Mouse (Mus musculus): ENCODE measurements around the gene Fras1.

- TF ChIP-seq MAX (IDR thresholded peaks at IDR 0.05; ENCODE audit: low read length) (no peak), USF2 (conservative IDR thresholded peaks at IDR 0.05; ENCODE audit: low read depth, low read length) (no peak), EP300 (IDR thresholded peaks at IDR 0.05; ENCODE audit: low read length) (no peak), USF1 (IDR thresholded peaks at IDR 0.05; ENCODE audit: low read depth, low read length) (no peak), JUND (conservative IDR thresholded peaks at IDR 0.05; ENCODE audit: low read depth, low read length) (no peak), POLR2A (IDR thresholded peaks at IDR 0.05; ENCODE audit: low read depth, low read length) (no peak), CTCF (conservative IDR thresholded peaks at IDR 0.05 in 1 of 2, IDR thresholded peaks at IDR 0.05 in 1 of 2; ENCODE audit: low read depth in 2 of 2, low read length in 2 of 2) (no peak), IRF4 (IDR thresholded peaks at IDR 0.05; ENCODE audit: low read depth, low read length) (no peak), ZNF384 (IDR thresholded peaks at IDR 0.05; ENCODE audit: low read depth, low read length) (no peak), ZC3H11A (IDR thresholded peaks at IDR 0.05; ENCODE audit: low read depth, low read length) (no peak)
Observed at GRCm38 (mm10) chr5:96536527-96536926, 162.8 kb downstream of the Fras1 start.
